Mouse (Mus musculus): Measurements from ENCODE around the gene Gm37240. TPM values are rescaled to one million over a fixed set of nuclear protein-coding genes. Genes with fewer than 3 reads are reported as not detected.

Gm37240 gene
- total RNA-seq, 1 experiment: 1.2 TPM

DNA sequence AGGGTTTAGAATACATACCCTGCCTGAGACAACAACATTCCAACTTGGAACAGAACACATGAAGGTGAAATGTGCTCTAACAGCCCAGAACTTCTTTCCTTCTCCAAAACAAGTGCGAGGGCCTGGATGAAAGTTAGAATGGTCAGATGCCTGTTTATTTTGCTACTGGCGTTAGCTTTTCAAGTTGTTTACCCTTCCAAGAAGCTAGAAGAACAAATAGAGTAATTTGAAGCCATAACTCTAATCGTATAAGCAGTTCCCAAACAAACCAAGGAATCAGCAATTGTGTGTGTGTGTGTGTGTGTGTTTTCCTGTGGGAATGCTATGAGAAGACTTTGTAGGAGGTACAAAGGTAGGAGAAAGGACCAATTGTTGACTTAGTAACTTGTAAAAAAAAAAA, 1402.4 kb downstream of the Gm37240 start:
- Histone ChIP-seq H3K36me3 (ENCODE audit: control insufficient read depth, insufficient read depth, low read length, poor library complexity, severe bottlenecking) (no peaks in the 10 kb centered on the region), H3K9me3 (ENCODE audit: control insufficient read depth, insufficient read depth, low read depth, low read length) (no peaks in the 10 kb centered on the region), H3K4me1 (ENCODE audit: control insufficient read depth in 2 of 2, insufficient read depth in 2 of 2, low read length in 2 of 2, poor library complexity in 1 of 2) (peaks cover 0 to 2% of the 10 kb centered on the region in 2 experiments; a peak in 1 of 4 replicates), H3K4me3 (ENCODE audit: insufficient read depth in 1 of 2, low read depth in 1 of 2, low read length in 2 of 2, poor library complexity in 1 of 2, severe bottlenecking in 1 of 2) (no peak overlapping the region), H3K9ac (ENCODE audit: insufficient read depth, low read depth, low read length, poor library complexity, severe bottlenecking) (no peak overlapping the region), H3K27ac (ENCODE audit: insufficient read depth, low read depth, low read length, poor library complexity, severe bottlenecking) (no peak overlapping the region)
- in situ Hi-C loops (cut with MboI; ENCODE audit: low sequenced_read_pairs in 2 of 2, unreplicated experiment in 2 of 2): no loop called here
- DNase-seq (ENCODE audit: low read depth, low spot score): no peak
- TF ChIP-seq CHD2 (IDR thresholded peaks at IDR 0.05; ENCODE audit: low read depth, low read length): no peak
- no peak for TF ChIP-seq ZC3H11A (IDR thresholded peaks at IDR 0.05; ENCODE audit: borderline replicate concordance, low read depth, low read length)
- TF ChIP-seq ZNF384 (IDR thresholded peaks at IDR 0.05; ENCODE audit: low read depth, low read length): no peak
- TF ChIP-seq MAFK (IDR thresholded peaks at IDR 0.05; ENCODE audit: insufficient read depth, low read depth, low read length): no peak
- TF ChIP-seq HCFC1 (IDR thresholded peaks at IDR 0.05; ENCODE audit: borderline replicate concordance, insufficient read depth, low read length): no peak

DNA sequence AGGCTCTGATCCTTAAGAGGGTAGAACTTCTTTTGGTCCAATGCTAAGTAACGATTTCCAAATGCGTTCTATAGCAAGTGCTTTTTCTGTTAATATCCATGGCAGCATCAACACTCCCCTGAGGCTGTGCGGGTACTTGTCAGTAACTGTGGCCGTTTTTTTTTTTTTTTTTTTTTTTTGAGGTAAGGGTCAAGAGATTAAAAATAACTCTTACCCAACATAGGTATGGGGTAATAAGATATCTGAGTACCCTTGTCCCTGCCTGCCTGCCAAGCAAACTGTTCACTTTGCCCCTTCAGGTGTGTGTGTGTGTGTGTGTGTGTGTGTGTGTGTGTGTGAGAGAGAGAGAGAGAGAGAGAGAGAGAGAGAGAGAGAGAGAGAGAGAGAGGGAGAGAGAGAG, 1403.0 kb downstream of the Gm37240 start:
- no peak overlapping the region for H3K9ac ChIP-seq (ENCODE audit: insufficient read depth, low read depth, low read length, poor library complexity, severe bottlenecking)
- DNase-seq (ENCODE audit: low read depth, low spot score): no peak
- H3K36me3 ChIP-seq (ENCODE audit: control insufficient read depth, insufficient read depth, low read length, poor library complexity, severe bottlenecking): no peaks in the 10 kb centered on the region
- H3K4me3 ChIP-seq (ENCODE audit: insufficient read depth in 1 of 2, low read depth in 1 of 2, low read length in 2 of 2, poor library complexity in 1 of 2, severe bottlenecking in 1 of 2): no peak overlapping the region
- no peak for TF ChIP-seq ZNF384 (IDR thresholded peaks at IDR 0.05; ENCODE audit: low read depth, low read length)
- in situ Hi-C loops (cut with MboI; ENCODE audit: low sequenced_read_pairs in 2 of 2, unreplicated experiment in 2 of 2): no loop called here
- H3K27ac ChIP-seq (ENCODE audit: insufficient read depth, low read depth, low read length, poor library complexity, severe bottlenecking): no peak overlapping the region
- H3K9me3 ChIP-seq (ENCODE audit: control insufficient read depth, insufficient read depth, low read depth, low read length): no peaks in the 10 kb centered on the region
- H3K4me1 ChIP-seq (ENCODE audit: control insufficient read depth in 2 of 2, insufficient read depth in 2 of 2, low read length in 2 of 2, poor library complexity in 1 of 2): peaks cover 0 to 2% of the 10 kb centered on the region in 2 experiments; a peak in 1 of 4 replicates

DNA sequence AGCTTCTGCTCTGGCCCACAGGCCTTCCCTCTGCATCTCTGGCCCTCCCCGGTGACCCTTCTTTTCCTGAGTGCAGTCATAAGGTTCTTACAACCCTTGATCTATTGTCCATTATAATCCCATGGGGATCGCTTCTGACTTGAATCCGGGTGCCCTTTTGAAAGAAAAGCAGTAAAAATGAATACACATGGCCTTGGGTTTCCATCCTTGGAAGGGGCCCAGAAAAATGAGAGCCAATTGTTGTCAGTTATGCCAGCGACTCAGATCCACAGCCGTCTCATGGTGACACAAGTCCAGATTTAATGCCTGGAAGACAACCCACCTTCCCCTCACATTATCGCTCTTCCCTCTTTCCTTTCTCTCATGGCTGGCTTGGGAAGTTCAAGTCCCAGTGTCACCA, 1405.2 kb downstream of the Gm37240 start:
- in situ Hi-C loops (cut with MboI; ENCODE audit: low sequenced_read_pairs in 2 of 2, unreplicated experiment in 2 of 2): no loop called here
- TF ChIP-seq ZNF384 (IDR thresholded peaks at IDR 0.05; ENCODE audit: low read depth, low read length) (no peak), MAFK (IDR thresholded peaks at IDR 0.05; ENCODE audit: insufficient read depth, low read depth, low read length) (no peak)
- peaks cover 0 to 2% of the 10 kb centered on the region in 2 experiments; a peak in 1 of 4 replicates for H3K4me1 ChIP-seq (ENCODE audit: control insufficient read depth in 2 of 2, insufficient read depth in 2 of 2, low read length in 2 of 2, poor library complexity in 1 of 2)
- no peak overlapping the region for H3K9ac ChIP-seq (ENCODE audit: insufficient read depth, low read depth, low read length, poor library complexity, severe bottlenecking)
- no peak overlapping the region for H3K4me3 ChIP-seq (ENCODE audit: insufficient read depth in 1 of 2, low read depth in 1 of 2, low read length in 2 of 2, poor library complexity in 1 of 2, severe bottlenecking in 1 of 2)
- no peak for DNase-seq (ENCODE audit: low read depth, low spot score)
- H3K36me3 ChIP-seq (ENCODE audit: control insufficient read depth, insufficient read depth, low read length, poor library complexity, severe bottlenecking): no peaks in the 10 kb centered on the region
- no peaks in the 10 kb centered on the region for H3K9me3 ChIP-seq (ENCODE audit: control insufficient read depth, insufficient read depth, low read depth, low read length)
- no peak overlapping the region for H3K27ac ChIP-seq (ENCODE audit: insufficient read depth, low read depth, low read length, poor library complexity, severe bottlenecking)

DNA sequence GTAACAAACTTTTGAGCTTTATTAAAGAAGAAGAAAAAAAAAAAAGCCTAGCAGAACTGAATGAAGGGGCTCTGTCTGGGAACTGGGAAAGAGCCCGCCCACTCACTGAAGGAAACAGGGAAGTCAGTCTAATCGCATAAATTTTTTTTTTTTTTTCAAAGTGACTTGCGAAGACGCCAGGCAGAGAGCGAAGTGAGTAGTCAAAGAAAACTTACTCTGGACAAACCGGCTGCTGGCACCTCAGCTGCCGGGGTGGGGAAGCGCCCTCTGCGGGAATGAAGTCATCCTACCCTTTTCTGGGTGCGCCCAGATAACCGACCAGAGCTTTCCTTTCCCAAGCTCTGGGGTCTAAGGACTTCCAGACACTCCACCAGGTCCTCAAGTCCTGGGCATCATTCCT, 1406.2 kb downstream of the Gm37240 start:
- H3K9ac ChIP-seq (ENCODE audit: insufficient read depth, low read depth, low read length, poor library complexity, severe bottlenecking): no peak overlapping the region
- in situ Hi-C loops (cut with MboI; ENCODE audit: low sequenced_read_pairs in 2 of 2, unreplicated experiment in 2 of 2): no loop called here
- DNase-seq (ENCODE audit: low read depth, low spot score): no peak
- H3K27ac ChIP-seq (ENCODE audit: insufficient read depth, low read depth, low read length, poor library complexity, severe bottlenecking): no peak overlapping the region
- H3K4me1 ChIP-seq (ENCODE audit: control insufficient read depth in 2 of 2, insufficient read depth in 2 of 2, low read length in 2 of 2, poor library complexity in 1 of 2): peaks cover 0 to 2% of the 10 kb centered on the region in 2 experiments; a peak in 1 of 4 replicates
- no peaks in the 10 kb centered on the region for H3K36me3 ChIP-seq (ENCODE audit: control insufficient read depth, insufficient read depth, low read length, poor library complexity, severe bottlenecking)
- no peaks in the 10 kb centered on the region for H3K9me3 ChIP-seq (ENCODE audit: control insufficient read depth, insufficient read depth, low read depth, low read length)
- TF ChIP-seq HCFC1 (IDR thresholded peaks at IDR 0.05; ENCODE audit: borderline replicate concordance, insufficient read depth, low read length): no peak
- TF ChIP-seq ZNF384 (IDR thresholded peaks at IDR 0.05; ENCODE audit: low read depth, low read length): peak; percentile 72; the same call in 1 of the 2 replicates
- H3K4me3 ChIP-seq (ENCODE audit: insufficient read depth in 1 of 2, low read depth in 1 of 2, low read length in 2 of 2, poor library complexity in 1 of 2, severe bottlenecking in 1 of 2): peak overlapping the region in 1 of 2 experiments; percentile 82; a peak in 2 of 4 replicates

DNA sequence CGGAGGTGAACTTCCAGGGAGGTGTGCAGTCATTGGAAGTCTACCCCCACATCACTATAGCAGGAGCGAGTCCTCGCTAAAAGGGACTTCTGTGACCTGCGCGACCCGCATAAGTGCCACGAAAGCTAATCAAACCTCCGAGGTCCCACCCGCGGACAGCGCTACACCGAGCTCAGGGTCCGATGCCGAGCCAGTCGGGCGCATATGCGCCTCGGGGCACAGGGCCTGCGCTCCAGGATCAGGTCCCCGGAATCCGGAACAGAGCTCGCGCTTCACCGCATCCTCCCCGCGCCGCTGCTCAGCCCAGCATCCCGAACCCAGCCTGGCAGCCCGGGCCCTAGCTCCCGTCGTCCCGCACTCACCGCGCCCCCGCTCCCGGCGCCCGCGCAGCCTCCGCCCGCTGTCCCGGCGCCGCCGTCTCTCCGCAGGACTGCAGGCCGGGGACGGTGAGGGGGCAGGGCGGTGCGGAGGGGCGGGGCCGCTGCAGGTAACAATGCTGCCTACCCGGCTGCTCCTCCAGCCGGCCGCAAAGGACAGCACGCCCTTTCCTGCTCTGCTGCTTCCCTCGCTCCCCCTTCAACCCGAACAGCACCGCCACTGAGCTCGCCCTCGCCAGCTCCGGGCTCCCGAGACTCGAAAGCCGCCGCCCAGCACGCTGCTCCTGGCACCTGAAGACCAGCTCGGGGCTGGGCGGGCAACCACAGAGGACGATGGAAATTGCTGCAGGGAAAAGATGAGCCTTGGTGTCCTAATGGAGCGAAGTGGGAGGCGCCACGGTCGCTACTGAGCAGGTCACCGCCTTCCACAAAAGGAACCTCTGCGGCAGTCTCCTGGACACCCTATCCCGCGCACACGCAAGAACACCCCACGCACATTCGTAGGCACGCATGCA, 1407.1 kb downstream of the Gm37240 start, which contains the start of gene Fhdc1:
TSS of gene Fhdc1 (minus strand) at position 424 of the 892 bp plus-strand sequence.
- in situ Hi-C loops (cut with MboI; ENCODE audit: low sequenced_read_pairs in 2 of 2, unreplicated experiment in 2 of 2): no loop called here
- Histone ChIP-seq H3K36me3 (ENCODE audit: control insufficient read depth, insufficient read depth, low read length, poor library complexity, severe bottlenecking) (no peaks in the 10 kb centered on the region), H3K4me3 (ENCODE audit: insufficient read depth in 1 of 2, low read depth in 1 of 2, low read length in 2 of 2, poor library complexity in 1 of 2, severe bottlenecking in 1 of 2) (peak within 1 kb of the TSS; percentile 82 to 88), H3K9me3 (ENCODE audit: control insufficient read depth, insufficient read depth, low read depth, low read length) (no peaks in the 10 kb centered on the region), H3K4me1 (ENCODE audit: control insufficient read depth in 2 of 2, insufficient read depth in 2 of 2, low read length in 2 of 2, poor library complexity in 1 of 2) (peaks cover 0 to 2% of the 10 kb centered on the region in 2 experiments; a peak in 1 of 4 replicates), H3K9ac (ENCODE audit: insufficient read depth, low read depth, low read length, poor library complexity, severe bottlenecking) (peak within 1 kb of the TSS; percentile 72), H3K27ac (ENCODE audit: insufficient read depth, low read depth, low read length, poor library complexity, severe bottlenecking) (no peak within 1 kb of the TSS)
- DNase-seq (ENCODE audit: low read depth, low spot score): peak; percentile 55
- TF ChIP-seq CHD2 (IDR thresholded peaks at IDR 0.05; ENCODE audit: low read depth, low read length) (no peak), HCFC1 (IDR thresholded peaks at IDR 0.05; ENCODE audit: borderline replicate concordance, insufficient read depth, low read length) (no peak), MAFK (IDR thresholded peaks at IDR 0.05; ENCODE audit: insufficient read depth, low read depth, low read length) (no peak), ZNF384 (IDR thresholded peaks at IDR 0.05; ENCODE audit: low read depth, low read length) (no peak), ZC3H11A (IDR thresholded peaks at IDR 0.05; ENCODE audit: borderline replicate concordance, low read depth, low read length) (no peak)

Measured in ES-E14 (cell line).